Mouse (Mus musculus): ENCODE results near the gene Phc2.

DNA sequence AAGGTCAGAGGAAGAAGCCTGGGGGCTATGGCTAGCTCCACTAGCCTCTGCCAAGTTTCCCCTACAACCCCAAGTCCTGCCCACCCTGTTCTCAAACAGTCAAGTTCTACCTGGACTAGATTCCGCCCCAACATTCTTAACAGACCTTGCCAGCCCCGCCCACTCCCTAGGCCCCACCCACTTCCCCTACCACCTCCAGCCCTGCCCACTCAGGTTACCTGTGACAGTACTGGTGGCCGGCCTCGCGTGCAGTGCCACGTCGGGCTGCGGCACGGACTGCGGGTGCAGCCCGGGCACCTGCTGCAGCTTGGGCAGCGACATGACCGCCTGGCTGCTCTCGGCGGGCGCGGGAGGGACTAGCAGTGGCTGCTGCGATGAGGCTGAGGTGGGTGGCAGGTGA lies 135.1 kb downstream of the Phc2 start:
- TF ChIP-seq CTCF (conservative IDR thresholded peaks at IDR 0.05; ENCODE audit: insufficient read depth, insufficient read length, low read depth, low read length), result no peak
- no peak for TF ChIP-seq POLR2A (IDR thresholded peaks at IDR 0.05; ENCODE audit: low read depth, low read length)

Measured in kidney, adult 2 months (tissue).